Mouse (Mus musculus): Measurements from ENCODE around the gene Kif21a.

Kif21a gene

GRCm38 (mm10) chr15:90971914-90972767, 77.6 kb downstream of the Kif21a start:
- in situ Hi-C loops (cut with MboI; ENCODE audit: low pct_unique_long_range_greater_than_20kb in 1 of 2, low sequenced_read_pairs in 2 of 2, unreplicated experiment in 1 of 2) = no loop called here

DNA sequence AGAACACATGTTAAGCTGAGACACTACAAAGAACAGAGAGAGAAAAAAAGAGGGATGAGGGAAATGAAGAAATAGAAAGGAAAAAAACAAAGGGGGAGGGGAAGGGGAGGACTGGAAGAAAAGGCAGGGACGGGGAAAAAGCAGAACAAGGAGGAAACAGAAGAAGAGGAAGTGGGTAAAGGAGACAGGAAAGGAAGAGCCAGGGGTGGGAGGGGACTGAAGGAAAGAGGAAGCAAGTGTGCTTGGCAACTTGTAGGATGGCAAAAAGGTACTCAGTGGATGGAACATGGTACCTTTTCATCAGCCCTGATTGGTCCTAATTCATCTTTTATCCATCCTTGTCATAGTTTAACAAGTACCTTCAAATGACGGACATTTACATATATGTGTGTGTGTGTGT, 86.4 kb downstream of the Kif21a start:
- in situ Hi-C loops (cut with MboI; ENCODE audit: low pct_unique_long_range_greater_than_20kb in 1 of 2, low sequenced_read_pairs in 2 of 2, unreplicated experiment in 1 of 2) = no loop called here

GRCm38 (mm10) chr15:90962548-90962947, 87.2 kb downstream of the Kif21a start:
- in situ Hi-C loops (cut with MboI; ENCODE audit: low pct_unique_long_range_greater_than_20kb in 1 of 2, low sequenced_read_pairs in 2 of 2, unreplicated experiment in 1 of 2) = no loop called here

GRCm38 (mm10) chr15:90960831-90961554, 88.8 kb downstream of the Kif21a start:
- in situ Hi-C loops (cut with MboI; ENCODE audit: low pct_unique_long_range_greater_than_20kb in 1 of 2, low sequenced_read_pairs in 2 of 2, unreplicated experiment in 1 of 2) = no loop called here

GRCm38 (mm10) chr15:90951383-90951782, 98.4 kb downstream of the Kif21a start:
- in situ Hi-C loops (cut with MboI; ENCODE audit: low pct_unique_long_range_greater_than_20kb in 1 of 2, low sequenced_read_pairs in 2 of 2, unreplicated experiment in 1 of 2) = no loop called here

- in situ Hi-C loops (cut with MboI; ENCODE audit: low pct_unique_long_range_greater_than_20kb in 1 of 2, low sequenced_read_pairs in 2 of 2, unreplicated experiment in 1 of 2) = no loop called here
Measured at GRCm38 (mm10) chr15:90938469-90938868, 111.3 kb downstream of the Kif21a start.

GRCm38 (mm10) chr15:90935579-90935978, 114.2 kb downstream of the Kif21a start:
- in situ Hi-C loops (cut with MboI; ENCODE audit: low pct_unique_long_range_greater_than_20kb in 1 of 2, low sequenced_read_pairs in 2 of 2, unreplicated experiment in 1 of 2) = no loop called here

- in situ Hi-C loops (cut with MboI; ENCODE audit: low pct_unique_long_range_greater_than_20kb in 1 of 2, low sequenced_read_pairs in 2 of 2, unreplicated experiment in 1 of 2) = no loop called here
Measured at GRCm38 (mm10) chr15:90931451-90931850, 118.3 kb downstream of the Kif21a start.

DNA sequence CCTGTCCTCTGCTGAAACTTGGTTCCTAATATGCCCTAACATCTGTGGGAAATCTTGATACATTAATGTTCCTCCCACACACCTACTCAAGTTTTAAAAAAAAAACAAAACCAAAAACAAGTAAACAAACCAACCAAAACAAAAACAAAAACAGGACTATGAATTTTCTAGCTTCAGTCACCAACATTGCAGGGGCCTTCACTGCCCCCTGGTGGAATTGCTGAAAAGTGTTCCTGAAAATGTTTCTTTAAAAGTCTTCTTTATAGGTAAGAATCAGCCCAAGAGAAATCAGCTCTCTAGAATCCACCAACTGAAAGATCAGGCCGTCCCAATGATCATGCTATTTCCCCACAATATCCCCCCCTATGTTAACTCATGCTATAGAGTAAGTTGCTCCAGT, 120.7 kb downstream of the Kif21a start:
- in situ Hi-C loops (cut with MboI; ENCODE audit: low pct_unique_long_range_greater_than_20kb in 1 of 2, low sequenced_read_pairs in 2 of 2, unreplicated experiment in 1 of 2) = no loop called here

DNA sequence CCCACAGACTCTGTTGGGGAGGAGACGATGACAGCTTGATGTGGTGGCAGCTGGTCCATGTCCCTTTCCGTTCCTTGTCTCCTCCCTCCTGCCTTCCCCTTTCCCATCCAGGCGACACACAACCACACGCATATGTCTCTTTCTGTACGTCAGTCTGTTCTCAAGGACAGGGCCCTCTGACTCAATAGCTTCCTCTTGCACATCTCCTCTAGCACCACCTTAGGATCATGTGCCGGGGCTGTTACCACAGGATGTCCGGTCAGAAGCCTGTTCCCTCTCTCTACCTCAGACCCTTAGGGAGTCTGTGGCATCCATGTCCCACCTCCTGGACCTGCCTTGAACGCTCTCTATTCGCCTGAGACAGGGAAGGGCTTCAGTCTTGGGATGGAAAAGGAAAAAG, 153.3 kb downstream of the Kif21a start:
- in situ Hi-C loops (cut with MboI; ENCODE audit: low pct_unique_long_range_greater_than_20kb in 1 of 2, low sequenced_read_pairs in 2 of 2, unreplicated experiment in 1 of 2) = no loop called here

GRCm38 (mm10) chr15:90887466-90887865, 162.3 kb downstream of the Kif21a start:
- in situ Hi-C loops (cut with MboI; ENCODE audit: low pct_unique_long_range_greater_than_20kb in 1 of 2, low sequenced_read_pairs in 2 of 2, unreplicated experiment in 1 of 2) = no loop called here

Measured in mouse embryonic stem cell (cell line).